16 mouse cellular contexts compared by ENCODE assay signal in genomic region chr2:105416046-105416659, GRCm38 (mm10). TPM values are rescaled to one million over a fixed set of nuclear protein-coding genes. Genes with fewer than 3 reads are reported as not detected.
DNase-seq lines count a peak whose midpoint lies in the region; ATAC-seq lines count a peak whose summit lies in the region.
"Had no signal": no experiment of that assay in that cellular context is flagged by ENCODE, and none has a peak within 500 bp of the region (broad histone marks: within the 10 kb centered on the region; RNA-seq: fewer than 3 reads in every experiment).

No protein-coding gene starts in this region.

- WGBS in midbrain, embryonic 11.5 days = 70% methylated on average over 7 of the region's 7 CpGs
- 76% methylated on average over 7 of the region's 7 CpGs for WGBS in midbrain, embryonic 10.5 days
- WGBS in hindbrain, embryonic 13.5 days = 61% methylated on average over 7 of the region's 7 CpGs
- WGBS in midbrain, embryonic 15.5 days = 54% methylated on average over 7 of the region's 7 CpGs

- H3K4me3 ChIP-seq in midbrain, embryonic 11.5 days (ENCODE audit: low read depth, low read length) = no peak overlapping the region
- no peak overlapping the region for H3K4me3 ChIP-seq in midbrain, embryonic 10.5 days
- no peak overlapping the region for H3K4me3 ChIP-seq in hindbrain, embryonic 13.5 days
- H3K4me3 ChIP-seq in midbrain, embryonic 15.5 days = no peak overlapping the region
- H3K4me3 ChIP-seq: gastrocnemius, adult 2 months; layer of hippocampus, adult 2 months; limb, embryonic 13.5 days had no signal

- H3K36me3 ChIP-seq in midbrain, embryonic 11.5 days (ENCODE audit: control insufficient read depth, insufficient read depth, low read length) = no peaks in the 10 kb centered on the region
- no peaks in the 10 kb centered on the region for H3K36me3 ChIP-seq in midbrain, embryonic 10.5 days
- no peaks in the 10 kb centered on the region for H3K36me3 ChIP-seq in hindbrain, embryonic 13.5 days
- H3K36me3 ChIP-seq in midbrain, embryonic 15.5 days (replicated peaks) = no peaks in the 10 kb centered on the region
- H3K36me3 ChIP-seq: limb, embryonic 13.5 days had no signal

- H3K4me2 ChIP-seq in midbrain, embryonic 11.5 days = no peak overlapping the region
- no peak overlapping the region for H3K4me2 ChIP-seq in hindbrain, embryonic 13.5 days
- H3K4me2 ChIP-seq in midbrain, embryonic 15.5 days = no peak overlapping the region
- H3K4me2 ChIP-seq: heart, embryonic 11.5 days; limb, embryonic 13.5 days had no signal

- DNase-seq in cerebellum, postnatal 14 days = peak; percentile 36 to 42
- DNase-seq in cerebellum, adult 8-10 months = no peak
- peak; percentile 80 for DNase-seq in midbrain, embryonic 11.5 days (ENCODE audit: low spot score, missing footprints)
- no peak for DNase-seq in midbrain, embryonic 10.5 days (ENCODE audit: low spot score)
- DNase-seq in layer of hippocampus, adult 9-10 months (ENCODE audit: low spot score) = no peak
- no peak for DNase-seq in lung, postnatal 36 days
- DNase-seq: adrenal gland, postnatal 36 days; cerebellum, adult 18-20 months; gastrocnemius, adult 2 months; kidney, adult 8-10 months; lung, adult 2 months had no signal

- H3K27me3 ChIP-seq in midbrain, embryonic 11.5 days (ENCODE audit: control insufficient read depth, insufficient read depth, low read length) = no peaks in the 10 kb centered on the region
- peaks cover 8% of the 10 kb centered on the region; the same call in 1 of the 2 replicates for H3K27me3 ChIP-seq in midbrain, embryonic 10.5 days (ENCODE audit: low read depth, poor library complexity, severe bottlenecking)
- peaks cover 18% of the 10 kb centered on the region; the same call in 1 of the 2 replicates for H3K27me3 ChIP-seq in hindbrain, embryonic 13.5 days
- H3K27me3 ChIP-seq in midbrain, embryonic 15.5 days (replicated peaks) = no peaks in the 10 kb centered on the region

- H3K9ac ChIP-seq in midbrain, embryonic 11.5 days (ENCODE audit: low read length) = no peak overlapping the region
- no peak overlapping the region for H3K9ac ChIP-seq in hindbrain, embryonic 13.5 days
- no peak overlapping the region for H3K9ac ChIP-seq in midbrain, embryonic 15.5 days
- H3K9ac ChIP-seq: limb, embryonic 13.5 days had no signal

- peak; percentile 57; the same call in 1 of the 2 replicates for ATAC-seq in midbrain, embryonic 11.5 days (ENCODE audit: low FRiP score)
- 0 out of 2 replicates have a peak, but pooled peaks have one; percentile 43 for ATAC-seq in hindbrain, embryonic 13.5 days (ENCODE audit: low FRiP score)
- peak; percentile 86 for ATAC-seq in midbrain, embryonic 15.5 days (replicated peaks)

- no peaks in the 10 kb centered on the region; the same call in 1 of the 2 replicates for H3K4me1 ChIP-seq in midbrain, embryonic 11.5 days (ENCODE audit: control insufficient read depth, insufficient read depth, low read length)
- H3K4me1 ChIP-seq in midbrain, embryonic 10.5 days = peaks cover 24% of the 10 kb centered on the region
- H3K4me1 ChIP-seq in hindbrain, embryonic 13.5 days (replicated peaks) = peaks cover 19% of the 10 kb centered on the region
- H3K4me1 ChIP-seq in midbrain, embryonic 15.5 days = peaks cover 23% of the 10 kb centered on the region

- H3K27ac ChIP-seq in midbrain, embryonic 11.5 days (ENCODE audit: low read depth, low read length) = no peak overlapping the region
- H3K27ac ChIP-seq in midbrain, embryonic 10.5 days (replicated peaks) = no peak overlapping the region
- no peak overlapping the region for H3K27ac ChIP-seq in hindbrain, embryonic 13.5 days
- H3K27ac ChIP-seq in midbrain, embryonic 15.5 days = peak overlapping the region; percentile 53; the same call in 1 of the 2 replicates
- H3K27ac ChIP-seq: gastrocnemius, adult 2 months; layer of hippocampus, adult 2 months; limb, embryonic 13.5 days had no signal

- H3K9me3 ChIP-seq in midbrain, embryonic 11.5 days (ENCODE audit: control insufficient read depth, low read length) = no peaks in the 10 kb centered on the region
- no peaks in the 10 kb centered on the region for H3K9me3 ChIP-seq in midbrain, embryonic 10.5 days (replicated peaks)
- H3K9me3 ChIP-seq in hindbrain, embryonic 13.5 days = no peaks in the 10 kb centered on the region
- H3K9me3 ChIP-seq in midbrain, embryonic 15.5 days = no peaks in the 10 kb centered on the region
- H3K9me3 ChIP-seq: limb, embryonic 13.5 days had no signal

RNA-seq across cellular contexts. Expression of gene Rcn1, which starts 17.0 kb away (rescaled TPM):
- 98.4 and 100 TPM in 2 replicates for polyA plus RNA-seq in midbrain, embryonic 11.5 days (2014; fragmentation: Nextera tagmentation; extraction: Ambion mirVana)
- polyA plus RNA-seq in midbrain, embryonic 10.5 days (2016; fragmentation: Nextera tagmentation; extraction: Ambion mirVana) = 100 and 104 TPM in 2 replicates
- polyA plus RNA-seq in hindbrain, embryonic 13.5 days (2015; fragmentation: Nextera tagmentation; extraction: Ambion mirVana) = 72.3 and 76.3 TPM in 2 replicates
- 54.3 and 57.5 TPM in 2 replicates for polyA plus RNA-seq in midbrain, embryonic 15.5 days (2015; fragmentation: Nextera tagmentation; extraction: Ambion mirVana)

Comparison
In these comparisons a context has a peak if more than half of its experiments do, and no peak if none do; other contexts are left out.
1. DNase-seq: peak in cerebellum, postnatal 14 days (2 of 2) and midbrain, embryonic 11.5 days (single experiment); none in cerebellum, adult 8-10 months (single experiment), midbrain, embryonic 10.5 days (single experiment), layer of hippocampus, adult 9-10 months (single experiment) and lung, postnatal 36 days (single experiment).
2. Peak in every context shown above with its lines, with median percentiles within 50 percentile points of each other: ATAC-seq.